Mouse (Mus musculus) lung, adult 2 months (tissue): Measurements from ENCODE around the gene Fkbp3. TPM values are rescaled to one million over a fixed set of nuclear protein-coding genes. Genes with fewer than 3 reads are reported as not detected.
"Not testable (repeated sequence)": the region's sequence is repeated elsewhere in the genome, so short reads cannot be mapped to it uniquely, and the experiment has no call there.

Source experiments
- DNase-seq: peaks from one replicate; pipeline ENCODE4 v3.0.0; 2022
- H3K4me1 ChIP-seq: fragments of 200-500 bp; 2 replicates; pipeline ENCODE4 v1.6.1; 2011; ENCODE audit warnings: low read length; ENCODE audit not compliant: control insufficient read depth, insufficient read depth
- H3K4me3 ChIP-seq: fragments of 200-500 bp; replicated peaks from 2 replicates; pipeline ENCODE3; 2011; ENCODE audit warnings: low read depth, mild to moderate bottlenecking, control low read depth, low read length; ENCODE audit errors: extremely low read depth
- CTCF ChIP-seq: fragments of 200-500 bp; IDR thresholded peaks from 2 replicates; pipeline ENCODE4 v1.5.1; 2011; ENCODE audit warnings: mild to moderate bottlenecking, low read length, control low read depth; ENCODE audit not compliant: insufficient read depth
- POLR2A ChIP-seq: fragments of 200-500 bp; IDR thresholded peaks from 2 replicates; pipeline ENCODE4 v1.6.1; 2011; ENCODE audit warnings: low read depth, mild to moderate bottlenecking, control low read depth, low read length, borderline replicate concordance; ENCODE audit errors: extremely low read depth
- WGBS: fragments of 180-500 bp; shearing (Covaris S2); methylation state at CpG from one replicate; pipeline ENCODE4 v1.1.7; 2018; 5-methylcytosine and 5-hydroxymethylcytosine counted together
- polyA plus RNA-seq: library from polyadenylated mRNA; depleted of rRNA; stranded (reverse); fragments of >200 nt; gene quantifications from 2 replicates; pipeline ENCODE4 v1.2.3, GENCODE M21; 2012; rRNA removed

Fkbp3 gene
- polyA plus RNA-seq, result 23.4 and 23.8 TPM in 2 replicates

GRCm38 (mm10) chr12:65073611-65074178 lies at the start of gene Fkbp3:
Gene Fkbp3 (minus strand): TSS chr12:65074007.
- peak; percentile 98 for DNase-seq
- H3K4me3 ChIP-seq, result peak within 1 kb of the TSS; percentile 95
- WGBS, result under 1% methylated on average over 49 of the region's 49 CpGs
- TF ChIP-seq POLR2A, result peak; percentile 81; the same call in 1 of the 2 replicates
- no peak for TF ChIP-seq CTCF
- peaks cover 3% of the 10 kb centered on the region for H3K4me1 ChIP-seq

DNA sequence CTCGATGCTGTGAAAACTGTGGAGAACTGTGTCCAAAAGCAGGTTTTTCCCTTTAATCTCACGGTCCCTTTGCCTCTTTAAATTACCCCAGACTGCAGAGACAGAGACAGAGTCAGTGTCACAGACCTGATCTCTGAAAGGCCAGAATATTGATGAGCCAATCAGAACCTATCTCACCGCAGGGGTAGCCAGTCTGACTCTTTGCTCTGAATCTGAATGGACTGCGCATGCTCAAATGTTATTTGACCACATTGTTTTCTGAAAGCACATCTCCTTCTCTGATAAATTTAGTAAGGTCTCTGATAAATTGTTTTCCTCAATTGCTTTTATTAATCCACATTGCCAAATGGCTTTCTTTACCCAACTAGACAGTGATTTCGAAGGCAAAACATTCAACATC lies 45.6 kb upstream of the Fkbp3 start:
- 95% methylated on average over 5 of the region's 5 CpGs for whole genome bisulfite sequencing
- Histone ChIP-seq H3K4me3 (no peak overlapping the region), H3K4me1 (no peaks in the 10 kb centered on the region)
- no peak for TF ChIP-seq CTCF
- no peak for TF ChIP-seq POLR2A
- no peak for DNase-seq

DNA sequence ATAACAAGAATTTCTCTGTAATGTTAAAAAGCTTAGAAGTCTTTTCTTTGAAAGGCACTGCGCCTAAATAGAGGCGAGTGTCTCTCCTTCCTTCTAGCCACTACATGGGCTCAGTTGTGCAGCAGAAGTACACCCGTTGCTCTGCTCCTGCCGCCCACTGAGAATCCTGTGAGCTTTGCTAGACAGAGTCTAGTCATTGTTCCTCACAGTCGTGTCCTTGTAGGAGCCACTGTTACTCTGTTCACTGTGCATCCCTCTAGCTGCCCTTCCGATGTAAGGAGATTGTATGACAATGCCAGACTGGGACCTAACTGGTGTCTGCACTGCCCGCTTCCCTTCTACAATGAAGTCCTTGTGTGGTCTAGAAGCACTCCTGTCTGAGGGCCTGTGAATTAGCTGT lies 45.2 kb upstream of the Fkbp3 start:
- H3K4me3 ChIP-seq, result no peak overlapping the region
- no peaks in the 10 kb centered on the region for H3K4me1 ChIP-seq
- DNase-seq, result no peak
- 92% methylated on average over 7 of the region's 7 CpGs for WGBS
- TF ChIP-seq POLR2A (no peak), CTCF (no peak)

GRCm38 (mm10) chr12:65114978-65115377 lies 41.2 kb upstream of the Fkbp3 start:
- WGBS, result 77% methylated on average over 3 of the region's 3 CpGs
- H3K4me1 ChIP-seq, H3K4me3 ChIP-seq, DNase-seq: not testable (repeated sequence)

DNA sequence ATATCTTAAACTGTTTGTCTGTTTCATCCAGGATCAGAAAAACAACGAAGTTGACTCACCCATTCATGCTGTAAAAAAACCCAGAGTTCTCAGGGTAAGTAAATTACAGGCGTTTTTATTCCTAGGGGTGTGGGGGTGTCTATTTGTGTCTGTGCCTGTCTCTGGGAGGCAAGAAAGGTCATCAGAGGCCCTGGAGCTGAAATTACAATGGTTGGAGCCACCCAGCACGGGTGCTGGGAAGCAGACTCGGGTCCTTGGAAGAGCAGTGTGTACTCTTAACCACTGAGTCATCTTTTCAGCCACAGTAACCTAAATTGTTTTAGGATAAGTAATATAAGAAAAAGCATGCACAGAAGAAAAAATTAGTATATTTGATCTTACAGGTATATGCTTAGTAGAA lies 40.1 kb upstream of the Fkbp3 start:
- WGBS, result 79% methylated on average over 4 of the region's 4 CpGs
- no peak for DNase-seq
- Histone ChIP-seq H3K4me3 (no peak overlapping the region), H3K4me1 (no peaks in the 10 kb centered on the region)
- TF ChIP-seq CTCF, result no peak
- TF ChIP-seq POLR2A, result no peak

DNA sequence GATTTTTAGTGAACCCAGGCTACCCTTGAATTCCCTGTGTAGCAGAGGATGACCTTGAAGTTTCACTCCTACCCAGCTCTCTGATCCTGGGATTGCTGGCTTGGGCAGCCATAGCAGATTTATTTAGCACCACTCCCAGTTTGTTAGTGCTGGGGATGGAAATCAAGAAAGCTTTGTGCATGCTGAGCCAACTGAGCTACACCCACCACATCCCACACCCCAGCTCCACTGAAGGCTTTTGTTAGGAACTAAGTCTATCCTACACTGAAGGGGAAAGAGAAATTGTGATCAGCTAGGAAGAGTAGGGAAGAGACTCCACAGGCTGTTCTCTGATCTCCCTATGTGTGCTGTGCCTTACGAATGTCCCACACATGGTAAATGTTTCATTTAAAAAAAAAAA lies 39.0 kb upstream of the Fkbp3 start:
- Histone ChIP-seq H3K4me1 (no peaks in the 10 kb centered on the region), H3K4me3 (no peak overlapping the region)
- TF ChIP-seq POLR2A (no peak), CTCF (no peak)
- DNase-seq, result no peak
- WGBS, result 100% methylated on average over 1 of the region's 1 CpGs

DNA sequence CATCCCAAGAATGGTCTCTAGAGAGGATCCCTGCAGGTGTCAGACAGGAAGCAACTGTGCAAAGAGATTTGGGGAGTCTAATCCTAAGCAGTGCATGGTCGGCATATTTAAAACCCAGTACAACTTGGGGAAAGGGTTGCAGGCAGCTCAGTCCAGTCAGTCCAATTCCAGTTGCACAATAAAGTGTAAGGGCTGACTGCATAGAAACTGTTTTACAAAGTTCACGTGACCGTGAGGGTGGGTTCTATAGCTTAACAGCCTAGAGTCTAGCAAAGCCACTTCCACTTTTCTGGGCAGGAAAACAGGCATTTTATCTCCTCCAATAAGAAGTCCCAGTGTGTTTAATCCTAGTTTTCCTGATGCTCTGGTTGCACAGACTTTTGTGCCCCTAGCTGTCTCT lies 37.7 kb upstream of the Fkbp3 start:
- Histone ChIP-seq H3K4me3 (no peak overlapping the region), H3K4me1 (no peaks in the 10 kb centered on the region)
- TF ChIP-seq CTCF, result no peak
- no peak for TF ChIP-seq POLR2A
- 86% methylated on average over 3 of the region's 3 CpGs for WGBS
- DNase-seq, result no peak

DNA sequence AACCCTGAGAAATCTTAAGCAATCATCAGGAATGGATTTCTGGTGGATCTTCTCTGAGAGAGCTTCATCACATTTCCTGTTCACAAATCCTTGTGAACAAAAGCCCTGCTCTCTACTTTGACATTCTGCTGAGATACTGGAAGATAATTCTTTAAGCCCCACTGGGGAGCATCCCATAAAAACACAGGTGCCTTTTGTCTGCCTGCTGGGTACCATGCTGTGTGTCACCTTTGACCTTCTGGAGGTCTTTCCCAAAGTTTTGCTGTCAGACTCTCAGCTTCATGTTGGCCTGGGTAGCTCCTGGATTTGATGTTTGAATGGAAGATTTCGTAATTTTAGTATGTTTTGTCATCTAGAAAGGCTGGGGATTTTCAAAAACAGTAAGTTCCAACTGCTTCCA lies 34.9 kb upstream of the Fkbp3 start:
- no peak for DNase-seq
- WGBS, result 75% methylated on average over 1 of the region's 1 CpGs
- TF ChIP-seq POLR2A, result no peak
- H3K4me3 ChIP-seq, result no peak overlapping the region
- no peaks in the 10 kb centered on the region for H3K4me1 ChIP-seq

- DNase-seq, result no peak
- 63% methylated on average over 9 of the region's 9 CpGs for WGBS
- Histone ChIP-seq H3K4me3 (no peak overlapping the region), H3K4me1 (peaks cover 3% of the 10 kb centered on the region)
- no peak for TF ChIP-seq POLR2A
- no peak for TF ChIP-seq CTCF
Observed at GRCm38 (mm10) chr12:65076906-65077305, 3.1 kb upstream of the Fkbp3 start.

- no peak for DNase-seq
- TF ChIP-seq CTCF, result no peak
- TF ChIP-seq POLR2A, result no peak
- peak overlapping the region; percentile 95 for H3K4me3 ChIP-seq
- peaks cover 3% of the 10 kb centered on the region for H3K4me1 ChIP-seq
- WGBS, result under 1% methylated on average over 41 of the region's 41 CpGs
Observed at GRCm38 (mm10) chr12:65075733-65076310, 2.0 kb upstream of the Fkbp3 start.
